Mouse (Mus musculus): ENCODE measurements at regions not wholly inside any gene's neighbourhood (a gene's known extent, or its start where the extent isn't known, plus 50 kb on each side); places are given as distances from the start of the nearest gene placed in this dataset.

GRCm38 (mm10) chr2:178579571-178579970 is 149.2 kb downstream of the Cdh26 start:
- Histone ChIP-seq H3K27me3 (ENCODE audit: control insufficient read depth, insufficient read depth, low read length) (no peaks in the 10 kb centered on the region), H3K9ac (ENCODE audit: low read depth, low read length, severe bottlenecking) (no peak overlapping the region), H3K9me3 (ENCODE audit: control insufficient read depth, low read length) (no peaks in the 10 kb centered on the region), H3K4me2 (replicated peaks; ENCODE audit: low read depth, low read length, severe bottlenecking) (no peak overlapping the region), H3K36me3 (ENCODE audit: control insufficient read depth, insufficient read depth, low read length) (no peaks in the 10 kb centered on the region), H3K27ac (replicated peaks; ENCODE audit: low read depth, low read length) (no peak overlapping the region), H3K4me1 (ENCODE audit: control insufficient read depth, insufficient read depth, low read length) (peaks cover 2% of the 10 kb centered on the region; the same call in 1 of the 2 replicates), H3K4me3 (replicated peaks; ENCODE audit: low read length) (no peak overlapping the region)
- DNase-seq (ENCODE audit: low spot score), result no peak
- ATAC-seq (ENCODE audit: low FRiP score, low read depth), result no peak
- TF ChIP-seq POLR2A (IDR thresholded peaks at IDR 0.05; ENCODE audit: borderline replicate concordance, extremely low read depth, insufficient read depth, insufficient read length), result no peak
- whole genome bisulfite sequencing, result 94% methylated on average over 6 of the region's 6 CpGs

DNA sequence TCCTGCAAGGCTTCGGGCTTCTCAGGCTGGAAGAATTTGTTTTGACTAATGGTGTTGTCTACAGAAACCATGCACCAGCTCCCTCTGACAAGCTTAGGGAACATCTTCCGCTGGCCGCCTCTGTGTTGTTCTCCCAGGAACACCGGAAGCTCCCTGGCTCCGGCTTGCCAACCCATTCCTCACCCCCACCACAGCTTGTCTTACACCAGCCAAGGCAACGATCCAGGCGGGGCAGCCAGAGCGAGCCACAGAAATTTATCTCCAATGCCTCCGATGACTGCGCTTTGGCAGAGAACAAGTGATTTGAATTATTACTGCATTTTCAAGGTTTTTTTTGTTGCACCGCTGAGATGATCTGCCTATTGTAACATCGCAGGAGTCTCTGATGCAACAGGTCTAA is 151.0 kb downstream of the Cdh26 start:
- Histone ChIP-seq H3K9me3 (ENCODE audit: control insufficient read depth, low read length) (no peaks in the 10 kb centered on the region), H3K36me3 (ENCODE audit: control insufficient read depth, insufficient read depth, low read length) (no peaks in the 10 kb centered on the region), H3K27me3 (ENCODE audit: control insufficient read depth, insufficient read depth, low read length) (no peaks in the 10 kb centered on the region), H3K4me2 (replicated peaks; ENCODE audit: low read depth, low read length, severe bottlenecking) (no peak overlapping the region), H3K27ac (replicated peaks; ENCODE audit: low read depth, low read length) (no peak overlapping the region), H3K4me3 (replicated peaks; ENCODE audit: low read length) (no peak overlapping the region), H3K9ac (ENCODE audit: low read depth, low read length, severe bottlenecking) (no peak overlapping the region), H3K4me1 (ENCODE audit: control insufficient read depth, insufficient read depth, low read length) (peaks cover 2% of the 10 kb centered on the region; the same call in 1 of the 2 replicates)
- no peak for TF ChIP-seq POLR2A (IDR thresholded peaks at IDR 0.05; ENCODE audit: borderline replicate concordance, extremely low read depth, insufficient read depth, insufficient read length)
- no peak for ATAC-seq (ENCODE audit: low FRiP score, low read depth)
- 75% methylated on average over 12 of the region's 12 CpGs for WGBS
- no peak for DNase-seq (ENCODE audit: low spot score)

DNA sequence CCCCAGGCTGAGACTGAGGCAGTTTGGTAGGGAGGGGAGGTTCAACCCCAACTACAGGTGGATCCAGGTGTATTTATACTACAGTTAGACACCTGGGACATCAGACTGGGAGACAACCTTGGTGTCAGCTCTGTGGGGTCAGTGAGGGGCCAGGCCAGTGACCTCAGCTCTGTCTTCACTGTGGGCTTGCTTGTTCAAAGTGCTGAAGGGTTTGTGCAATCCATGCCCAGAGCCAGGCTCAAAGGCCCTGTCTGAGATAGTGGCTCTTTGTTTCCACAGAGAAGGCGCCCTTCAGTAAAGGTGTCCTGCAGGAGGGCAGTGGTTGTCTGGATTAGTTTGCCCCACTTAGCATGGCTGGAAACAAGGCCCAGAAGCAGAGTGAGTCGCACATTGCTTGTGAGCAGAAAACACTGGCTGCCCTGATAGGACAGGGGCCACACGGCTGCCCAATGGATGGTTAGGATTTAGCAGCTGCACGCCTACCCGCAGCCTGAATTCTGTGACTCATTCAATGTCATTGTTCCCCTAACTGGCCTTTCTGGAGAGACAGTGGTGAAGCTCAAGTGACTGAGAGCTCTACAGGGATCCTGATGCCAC is 154.7 kb downstream of the Cdh26 start:
- Histone ChIP-seq H3K4me1 (ENCODE audit: control insufficient read depth, insufficient read depth, low read length) (peaks cover 2% of the 10 kb centered on the region; the same call in 1 of the 2 replicates), H3K27ac (replicated peaks; ENCODE audit: low read depth, low read length) (no peak overlapping the region), H3K27me3 (ENCODE audit: control insufficient read depth, insufficient read depth, low read length) (no peaks in the 10 kb centered on the region), H3K4me3 (replicated peaks; ENCODE audit: low read length) (no peak overlapping the region), H3K36me3 (ENCODE audit: control insufficient read depth, insufficient read depth, low read length) (no peaks in the 10 kb centered on the region), H3K4me2 (replicated peaks; ENCODE audit: low read depth, low read length, severe bottlenecking) (no peak overlapping the region), H3K9ac (ENCODE audit: low read depth, low read length, severe bottlenecking) (no peak overlapping the region), H3K9me3 (ENCODE audit: control insufficient read depth, low read length) (no peaks in the 10 kb centered on the region)
- no peak for TF ChIP-seq POLR2A (IDR thresholded peaks at IDR 0.05; ENCODE audit: borderline replicate concordance, extremely low read depth, insufficient read depth, insufficient read length)
- whole genome bisulfite sequencing, result 85% methylated on average over 5 of the region's 5 CpGs
- no peak for DNase-seq (ENCODE audit: low spot score)
- ATAC-seq (ENCODE audit: low FRiP score, low read depth), result no peak

DNA sequence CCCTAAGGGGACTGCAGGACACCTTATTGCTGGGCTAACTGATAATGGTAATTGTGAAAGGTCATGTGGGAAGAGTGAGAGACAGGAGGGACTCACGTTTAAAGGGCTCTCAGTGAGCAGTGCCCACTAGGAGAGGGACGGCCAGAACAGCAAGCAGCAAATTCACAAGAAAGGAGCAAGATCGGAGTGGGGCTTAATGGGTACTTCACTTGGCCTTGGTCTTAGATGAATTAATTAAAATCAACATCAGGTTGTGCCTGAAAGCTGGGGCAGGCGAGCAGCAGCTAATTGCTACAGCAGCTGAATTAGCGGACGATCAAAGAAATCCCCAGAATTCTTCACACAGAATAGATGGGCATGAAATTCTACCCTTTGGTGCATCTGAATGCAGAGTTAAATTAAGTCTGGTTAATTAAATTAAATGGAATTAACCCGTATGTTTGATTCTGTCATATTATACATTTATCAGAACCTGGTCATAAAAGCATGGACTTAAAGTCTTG is 156.9 kb downstream of the Cdh26 start:
- no peak for TF ChIP-seq POLR2A (IDR thresholded peaks at IDR 0.05; ENCODE audit: borderline replicate concordance, extremely low read depth, insufficient read depth, insufficient read length)
- Histone ChIP-seq H3K36me3 (ENCODE audit: control insufficient read depth, insufficient read depth, low read length) (no peaks in the 10 kb centered on the region), H3K4me1 (ENCODE audit: control insufficient read depth, insufficient read depth, low read length) (no peaks in the 10 kb centered on the region), H3K27me3 (ENCODE audit: control insufficient read depth, insufficient read depth, low read length) (no peaks in the 10 kb centered on the region), H3K4me3 (replicated peaks; ENCODE audit: low read length) (no peak overlapping the region), H3K27ac (replicated peaks; ENCODE audit: low read depth, low read length) (no peak overlapping the region), H3K9ac (ENCODE audit: low read depth, low read length, severe bottlenecking) (no peak overlapping the region), H3K4me2 (replicated peaks; ENCODE audit: low read depth, low read length, severe bottlenecking) (no peak overlapping the region), H3K9me3 (ENCODE audit: control insufficient read depth, low read length) (no peaks in the 10 kb centered on the region)
- ATAC-seq (ENCODE audit: low FRiP score, low read depth) (no peak), DNase-seq (ENCODE audit: low spot score) (no peak)
- WGBS, result 67% methylated on average over 7 of the region's 7 CpGs

- H3K27ac ChIP-seq (replicated peaks; ENCODE audit: low read depth, low read length), result no peak overlapping the region
- H3K4me2 ChIP-seq (replicated peaks; ENCODE audit: low read depth, low read length, severe bottlenecking), result no peak overlapping the region
- 75% methylated on average over 9 of the region's 9 CpGs for WGBS
- no peaks in the 10 kb centered on the region for H3K36me3 ChIP-seq (ENCODE audit: control insufficient read depth, insufficient read depth, low read length)
- H3K4me3 ChIP-seq (replicated peaks; ENCODE audit: low read length), result no peak overlapping the region
- H3K4me1 ChIP-seq (ENCODE audit: control insufficient read depth, insufficient read depth, low read length), result no peaks in the 10 kb centered on the region; the same call in 1 of the 2 replicates
- no peak overlapping the region for H3K9ac ChIP-seq (ENCODE audit: low read depth, low read length, severe bottlenecking)
- DNase-seq (ENCODE audit: low spot score) (no peak), ATAC-seq (ENCODE audit: low FRiP score, low read depth) (no peak)
- no peaks in the 10 kb centered on the region for H3K9me3 ChIP-seq (ENCODE audit: control insufficient read depth, low read length)
- H3K27me3 ChIP-seq (ENCODE audit: control insufficient read depth, insufficient read depth, low read length), result no peaks in the 10 kb centered on the region
- no peak for TF ChIP-seq POLR2A (IDR thresholded peaks at IDR 0.05; ENCODE audit: borderline replicate concordance, extremely low read depth, insufficient read depth, insufficient read length)
Observed at GRCm38 (mm10) chr2:178593743-178594142, 163.4 kb downstream of the Cdh26 start.

Measured in limb, embryonic 14.5 days (tissue).